Mouse (Mus musculus): ENCODE results near the gene Slc30a10.

DNA sequence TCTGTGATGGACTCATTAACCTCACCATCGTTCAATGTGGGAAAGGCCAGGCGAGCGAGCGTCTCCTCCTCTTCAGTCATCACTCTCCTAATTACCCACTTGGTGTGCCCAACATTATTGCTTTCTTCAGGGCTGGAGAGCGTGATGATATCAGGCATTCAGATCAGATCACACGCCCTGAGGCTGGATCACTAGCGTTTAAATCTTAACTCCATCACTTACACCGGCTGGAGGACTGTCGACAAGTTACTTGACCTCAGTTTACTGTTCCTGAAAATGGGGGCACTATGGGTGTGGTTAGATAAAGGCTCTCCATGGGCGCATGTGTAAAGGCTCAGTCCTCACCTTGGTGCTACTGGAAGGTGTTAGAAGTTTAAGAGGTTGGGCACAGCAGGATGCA lies 61.4 kb downstream of the Slc30a10 start:
- no peak for TF ChIP-seq CTCF (IDR thresholded peaks at IDR 0.05)
- no peak for TF ChIP-seq POLR2A (IDR thresholded peaks at IDR 0.05; ENCODE audit: insufficient read depth, low read depth, low read length)
- TF ChIP-seq EP300 (IDR thresholded peaks at IDR 0.05; ENCODE audit: insufficient read depth, low read depth, low read length): no peak
